ENCODE assay signal across 10 mouse cellular contexts in genomic region chr12:83169495-83170209, GRCm38 (mm10).
DNase-seq lines count a peak whose midpoint lies in the region; ATAC-seq and TF ChIP-seq lines count a peak whose summit lies in the region.
"Had no signal": no experiment of that assay in that cellular context is flagged by ENCODE, and none has a peak within 500 bp of the region (broad histone marks: within the 10 kb centered on the region; RNA-seq: fewer than 3 reads in every experiment).

No protein-coding gene starts in this region.

- H3K9me3 ChIP-seq in midbrain, embryonic 10.5 days (replicated peaks): no peaks in the 10 kb centered on the region
- H3K9me3 ChIP-seq in midbrain, embryonic 11.5 days (ENCODE audit: control insufficient read depth, low read length): no peaks in the 10 kb centered on the region
- H3K9me3 ChIP-seq: stomach, embryonic 15.5 days had no signal

- H3K27me3 ChIP-seq in midbrain, embryonic 10.5 days (ENCODE audit: low read depth, poor library complexity, severe bottlenecking): no peaks in the 10 kb centered on the region
- H3K27me3 ChIP-seq in midbrain, embryonic 11.5 days (ENCODE audit: control insufficient read depth, insufficient read depth, low read length): no peaks in the 10 kb centered on the region
- H3K27me3 ChIP-seq: stomach, embryonic 15.5 days had no signal

- peaks cover 50% of the 10 kb centered on the region for H3K4me1 ChIP-seq in midbrain, embryonic 10.5 days
- peaks cover 9% of the 10 kb centered on the region for H3K4me1 ChIP-seq in midbrain, embryonic 11.5 days (ENCODE audit: control insufficient read depth, insufficient read depth, low read length)

- peak overlapping the region; percentile 39 for H3K27ac ChIP-seq in midbrain, embryonic 10.5 days (replicated peaks)
- H3K27ac ChIP-seq in midbrain, embryonic 11.5 days (ENCODE audit: low read depth, low read length): no peak overlapping the region
- H3K27ac ChIP-seq in gastrocnemius, adult 2 months: no peak overlapping the region; the same call in 1 of the 2 replicates
- H3K27ac ChIP-seq: stomach, embryonic 15.5 days had no signal

- ATAC-seq in midbrain, embryonic 11.5 days (ENCODE audit: low FRiP score): no peak
- no peak for ATAC-seq in inflammation-experienced regulatory T-cells, adult 6 months

- 59% methylated on average over 12 of the region's 12 CpGs for WGBS in midbrain, embryonic 10.5 days
- 42% methylated on average over 12 of the region's 12 CpGs for WGBS in midbrain, embryonic 11.5 days

- H3K4me2 ChIP-seq in midbrain, embryonic 11.5 days: no peak overlapping the region
- H3K4me2 ChIP-seq: stomach, embryonic 15.5 days had no signal

- intact Hi-C loops in left cerebral cortex, postnatal 25 days (cut with DNase I): loop anchor here (1.0 kb wide), 1 partner anchor 317 kb away; no protein-coding TSS in a partner anchor
- intact Hi-C loops in gastrocnemius, adult 2 months (cut with DNase I): no loop called here

- H3K4me3 ChIP-seq in midbrain, embryonic 10.5 days: no peak overlapping the region
- no peak overlapping the region for H3K4me3 ChIP-seq in midbrain, embryonic 11.5 days (ENCODE audit: low read depth, low read length)
- H3K4me3 ChIP-seq in gastrocnemius, adult 2 months: no peak overlapping the region
- H3K4me3 ChIP-seq: stomach, embryonic 15.5 days had no signal

- no peak for TF ChIP-seq CTCF in gastrocnemius, adult 2 months (IDR thresholded peaks at IDR 0.05)

- H3K9ac ChIP-seq in midbrain, embryonic 11.5 days (ENCODE audit: low read length): no peak overlapping the region
- H3K9ac ChIP-seq: stomach, embryonic 15.5 days had no signal

- peak; percentile 68 to 69 for DNase-seq in cerebellum, postnatal 10 days
- no peak for DNase-seq in cerebellum, postnatal 4 days (ENCODE audit: low spot score in 2 of 2)
- DNase-seq in midbrain, embryonic 10.5 days (ENCODE audit: low spot score): no peak
- DNase-seq in midbrain, embryonic 11.5 days (ENCODE audit: low spot score, missing footprints): no peak
- peak; percentile 42 to 76 for DNase-seq in left cerebral cortex, postnatal 25 days (ENCODE audit: low spot score in 2 of 2)
- DNase-seq in right cerebral cortex, postnatal 14 days: peak; percentile 39
- DNase-seq in gastrocnemius, adult 2 months: no peak
- DNase-seq: adrenal gland, postnatal 10 days had no signal

- H3K36me3 ChIP-seq in midbrain, embryonic 10.5 days: no peaks in the 10 kb centered on the region
- H3K36me3 ChIP-seq in midbrain, embryonic 11.5 days (ENCODE audit: control insufficient read depth, insufficient read depth, low read length): no peaks in the 10 kb centered on the region
- H3K36me3 ChIP-seq: stomach, embryonic 15.5 days had no signal

Comparison
In these comparisons a context has a peak if more than half of its experiments do, and no peak if none do; other contexts are left out.
1. DNase-seq: peak in cerebellum, postnatal 10 days (2 of 2), left cerebral cortex, postnatal 25 days (2 of 2) and right cerebral cortex, postnatal 14 days (single experiment); none in cerebellum, postnatal 4 days (0 of 2), midbrain, embryonic 10.5 days (single experiment), midbrain, embryonic 11.5 days (single experiment) and gastrocnemius, adult 2 months (single experiment).